Mouse (Mus musculus) ES-CJ7 (cell line): ENCODE data around the gene Tmem136.

Experiments used
- DNase-seq: peaks from one replicate; pipeline ENCODE4 v3.0.0; 2011; ENCODE audit warnings: low read depth, low spot score

Gene Tmem136

GRCm38 (mm10) chr9:43078711-43079110 is 37.7 kb downstream of the Tmem136 start:
- no peak for DNase-seq

- DNase-seq: no peak
Measured at GRCm38 (mm10) chr9:43076163-43076562, 40.2 kb downstream of the Tmem136 start.

GRCm38 (mm10) chr9:43074611-43075010 is 41.8 kb downstream of the Tmem136 start:
- no peak for DNase-seq

- no peak for DNase-seq
Measured at GRCm38 (mm10) chr9:43071741-43072140, 44.6 kb downstream of the Tmem136 start.

GRCm38 (mm10) chr9:43071176-43071575 is 45.2 kb downstream of the Tmem136 start:
- DNase-seq: peak; percentile 23

- DNase-seq: no peak
Measured at GRCm38 (mm10) chr9:43070566-43070965, 45.8 kb downstream of the Tmem136 start.

- DNase-seq: no peak
Measured at GRCm38 (mm10) chr9:43070153-43070552, 46.2 kb downstream of the Tmem136 start.

- no peak for DNase-seq
Measured at GRCm38 (mm10) chr9:43067896-43068295, 48.5 kb downstream of the Tmem136 start.

GRCm38 (mm10) chr9:43065231-43065630 is 51.1 kb downstream of the Tmem136 start:
- no peak for DNase-seq

GRCm38 (mm10) chr9:43061545-43061944 is 54.8 kb downstream of the Tmem136 start:
- DNase-seq: no peak
